Mouse (Mus musculus) neutrophil, adult 5-6 weeks (primary cell): ENCODE results near the gene Imp4. TPM values are rescaled to one million over a fixed set of nuclear protein-coding genes. Genes with fewer than 3 reads are reported as not detected.
"Not testable (repeated sequence)": the region's sequence is repeated elsewhere in the genome, so short reads cannot be mapped to it uniquely, and the experiment has no call there.

Experiments
- ATAC-seq: fragments of 151-379, 151-347 bp; 2 replicates; pipeline ENCODE4 v1.8.0; 2017; ENCODE audit warnings: mild to moderate bottlenecking, moderate TSS enrichment; ENCODE audit not compliant: insufficient number of reproducible peaks, poor library complexity, low FRiP score, severe bottlenecking; ENCODE audit errors: extremely low read depth
- total RNA-seq: library from RNA; stranded (forward); fragments of 200-1000 nt; gene quantifications from 2 replicates; pipeline ENCODE4 v1.2.3, GENCODE M21; 2017

Gene Imp4
- total RNA-seq, result 22.7 and 23.0 TPM in 2 replicates

DNA sequence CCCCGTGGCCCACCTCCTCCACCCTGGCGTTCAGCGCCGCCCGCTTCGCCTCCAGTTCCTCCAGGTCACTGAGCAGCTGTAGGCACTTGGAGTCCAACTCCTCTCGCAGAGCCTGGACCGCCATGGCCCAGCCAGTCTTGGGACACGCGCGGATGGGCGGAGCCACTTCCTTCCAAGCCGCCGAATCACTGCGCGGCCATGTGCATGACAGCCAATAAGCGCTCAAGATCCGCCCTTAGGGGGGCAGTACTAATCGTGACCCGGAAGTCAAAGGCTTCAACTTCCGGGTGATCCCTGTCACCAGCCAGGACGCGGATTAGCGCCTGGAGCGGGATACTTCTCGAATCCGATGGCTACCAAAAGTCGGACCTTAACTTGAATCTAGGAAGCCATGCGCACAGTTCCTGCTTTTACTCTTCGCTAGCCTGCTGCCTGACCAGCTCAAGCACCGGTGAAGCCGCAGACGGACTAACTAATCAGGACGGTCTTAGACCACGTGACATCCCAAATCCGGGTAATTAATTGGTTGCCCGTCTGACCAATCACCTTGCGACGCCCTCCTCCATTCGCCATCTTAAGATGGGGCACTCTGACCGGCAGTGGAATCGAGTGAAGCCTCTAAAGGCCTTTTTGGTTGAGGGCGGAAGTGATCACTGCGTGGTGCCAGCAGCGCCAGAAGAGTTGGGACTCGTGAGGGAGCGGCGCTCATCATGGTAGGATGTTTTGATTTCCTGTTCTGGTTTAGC is at the start of gene Imp4, which contains the start of gene Ccdc115:
TSS of gene Imp4 (plus strand) at position 637 of the 746 bp plus-strand sequence.
TSS of gene Ccdc115 (minus strand) at position 458 of the 746 bp plus-strand sequence.
- peak; percentile 89 for ATAC-seq

DNA sequence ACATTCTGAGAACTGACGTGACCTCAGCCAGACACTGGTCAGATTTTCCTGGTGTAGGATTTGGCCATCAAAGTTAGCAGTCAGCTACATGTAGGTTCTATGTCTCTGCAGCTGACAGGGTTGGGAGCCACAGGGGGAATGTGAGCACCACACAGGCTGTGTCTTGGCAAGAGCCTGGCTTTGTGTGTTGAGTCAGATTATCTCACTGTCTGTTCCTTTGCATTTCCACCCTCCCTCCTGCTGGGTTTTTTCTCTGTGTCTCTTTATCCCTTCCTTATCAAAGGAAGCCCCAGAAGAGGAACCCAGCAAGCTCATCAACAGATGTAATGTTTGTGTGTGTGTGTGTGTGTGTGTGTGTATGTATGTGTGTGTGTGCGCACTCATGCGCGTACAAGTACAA is 43.3 kb upstream of the Imp4 start:
- ATAC-seq, result no peak

DNA sequence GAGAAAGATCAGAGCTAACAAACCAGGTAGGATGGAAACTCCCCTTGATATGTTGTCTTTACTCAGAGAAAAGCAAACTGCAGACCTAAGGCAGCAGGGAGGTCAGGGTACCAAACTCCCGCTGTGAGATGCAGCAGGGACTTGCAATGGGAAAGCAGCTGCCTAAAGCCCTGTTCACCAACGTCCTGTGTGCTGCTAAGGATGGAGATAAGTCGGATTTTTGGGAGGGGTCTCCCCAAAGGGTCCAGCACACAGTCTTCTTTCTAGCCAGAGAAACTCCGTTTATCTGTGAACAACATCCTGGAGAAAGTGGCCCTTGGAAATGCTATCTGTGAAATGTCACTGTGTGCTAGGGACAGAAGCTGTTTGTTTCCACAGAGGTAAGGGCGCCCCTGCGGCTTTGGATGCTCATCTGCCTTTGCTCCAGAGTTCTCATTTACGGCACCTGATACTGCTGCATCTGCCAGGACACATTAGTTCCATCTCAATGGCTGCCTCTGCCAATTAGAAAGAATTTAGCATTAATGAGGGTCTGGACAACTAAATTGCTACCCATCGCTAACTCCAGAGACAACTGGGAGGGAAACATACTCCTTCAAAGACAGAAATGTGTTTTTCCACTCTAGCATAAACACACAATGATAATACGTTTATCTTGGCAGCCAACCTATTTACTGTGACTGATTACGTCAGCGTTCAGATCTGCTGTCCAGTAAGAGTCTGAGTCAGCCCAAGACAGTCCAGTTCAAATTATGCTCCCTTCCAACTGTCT is 40.3 kb upstream of the Imp4 start:
- no peak for ATAC-seq

DNA sequence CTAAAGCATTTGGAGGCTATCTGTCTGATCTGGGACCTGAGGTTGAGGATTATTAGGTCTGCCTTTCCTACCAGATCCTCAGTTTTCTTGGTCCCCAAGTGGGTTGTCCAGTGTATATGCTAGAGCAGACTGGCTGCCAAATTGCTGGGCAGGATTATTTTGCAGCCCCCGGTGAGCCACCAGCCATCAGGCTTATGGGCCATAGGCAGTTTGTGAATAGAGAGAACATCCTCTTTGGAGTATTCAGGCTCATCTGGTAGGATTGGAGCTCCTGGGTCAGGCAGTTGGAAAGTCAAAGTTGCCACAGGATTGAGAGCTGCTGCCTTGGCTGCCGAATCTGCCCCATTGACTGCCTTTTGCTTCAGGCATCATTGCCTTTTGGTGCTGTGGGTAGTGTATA is 11.2 kb upstream of the Imp4 start:
- ATAC-seq, result no peak

DNA sequence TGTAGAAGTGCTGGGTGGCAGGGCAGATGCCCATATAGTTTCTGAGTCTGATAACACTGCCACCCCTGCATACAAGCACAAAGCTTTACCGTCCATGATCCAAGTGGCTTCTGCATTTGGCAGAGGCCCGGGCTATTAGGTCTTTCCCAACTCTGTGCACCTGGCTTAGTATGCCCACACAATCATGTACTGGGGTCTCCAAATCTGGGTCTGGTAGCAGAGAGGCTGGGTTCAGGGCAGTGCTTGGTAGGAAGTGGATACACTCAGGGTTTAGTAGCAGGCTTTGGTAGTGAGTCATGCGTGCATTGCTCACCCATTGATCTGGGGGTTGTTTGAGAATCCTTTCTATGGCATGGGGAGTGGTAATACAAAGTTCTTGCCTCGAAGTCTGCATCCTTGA is 10.4 kb upstream of the Imp4 start:
- ATAC-seq, result no peak

DNA sequence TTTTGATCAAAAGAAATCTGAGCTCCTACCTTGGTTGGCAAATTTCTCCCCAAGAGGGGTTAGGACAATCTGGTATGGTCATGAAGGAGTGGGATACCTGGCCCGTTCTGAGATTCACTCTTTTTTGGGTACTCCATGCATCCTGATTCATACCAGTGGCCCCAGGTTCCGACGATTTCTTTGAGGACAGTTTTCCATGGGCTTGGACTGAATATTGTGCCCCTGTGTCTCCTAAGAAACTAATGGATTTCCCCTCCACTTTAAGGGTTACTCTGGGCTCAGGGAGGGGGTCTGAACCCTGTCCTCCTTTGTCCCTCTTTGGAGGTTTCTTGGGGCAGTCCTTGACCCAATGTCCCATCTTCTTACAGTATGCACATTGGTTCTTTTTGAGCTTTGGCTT is 8.7 kb upstream of the Imp4 start:
- no peak for ATAC-seq

DNA sequence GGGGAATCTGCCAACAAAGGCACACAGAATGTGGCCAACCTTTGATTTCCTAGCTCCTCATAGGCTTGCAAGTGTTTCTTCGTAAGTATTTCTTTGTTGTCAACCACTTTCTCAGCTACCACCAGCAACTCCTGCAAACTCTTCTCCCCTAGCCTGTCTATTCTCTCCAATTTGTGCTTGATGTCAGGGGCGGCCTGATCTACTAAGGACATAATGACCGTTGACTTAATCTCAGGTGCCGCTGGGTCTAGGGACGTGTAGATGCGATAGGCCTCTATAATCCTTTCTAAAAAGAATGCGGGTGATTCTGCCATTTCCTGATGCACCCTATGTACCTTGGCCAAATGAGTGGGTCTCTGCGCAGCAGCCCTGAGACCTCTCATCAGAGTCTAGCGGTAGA is 8.2 kb upstream of the Imp4 start:
- no peak for ATAC-seq

DNA sequence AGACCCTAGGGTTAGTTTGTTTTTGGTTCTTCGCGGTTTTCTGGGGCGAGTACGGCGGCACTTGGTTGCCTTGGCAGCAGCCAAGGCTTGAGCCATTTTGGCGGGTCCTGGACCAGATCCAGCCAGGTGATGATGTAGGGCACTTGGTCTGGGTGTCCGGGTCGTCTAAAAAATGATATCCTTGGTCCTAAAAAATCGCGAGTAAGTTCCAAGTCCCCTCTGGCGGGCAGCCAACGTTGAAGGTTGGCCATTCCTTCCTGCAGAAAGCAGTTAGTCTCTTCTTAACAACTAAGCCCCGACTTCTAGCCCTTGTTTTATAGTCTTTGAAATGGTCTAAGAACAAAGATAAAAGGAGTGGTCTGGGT is 7.3 kb upstream of the Imp4 start:
- no peak for ATAC-seq

DNA sequence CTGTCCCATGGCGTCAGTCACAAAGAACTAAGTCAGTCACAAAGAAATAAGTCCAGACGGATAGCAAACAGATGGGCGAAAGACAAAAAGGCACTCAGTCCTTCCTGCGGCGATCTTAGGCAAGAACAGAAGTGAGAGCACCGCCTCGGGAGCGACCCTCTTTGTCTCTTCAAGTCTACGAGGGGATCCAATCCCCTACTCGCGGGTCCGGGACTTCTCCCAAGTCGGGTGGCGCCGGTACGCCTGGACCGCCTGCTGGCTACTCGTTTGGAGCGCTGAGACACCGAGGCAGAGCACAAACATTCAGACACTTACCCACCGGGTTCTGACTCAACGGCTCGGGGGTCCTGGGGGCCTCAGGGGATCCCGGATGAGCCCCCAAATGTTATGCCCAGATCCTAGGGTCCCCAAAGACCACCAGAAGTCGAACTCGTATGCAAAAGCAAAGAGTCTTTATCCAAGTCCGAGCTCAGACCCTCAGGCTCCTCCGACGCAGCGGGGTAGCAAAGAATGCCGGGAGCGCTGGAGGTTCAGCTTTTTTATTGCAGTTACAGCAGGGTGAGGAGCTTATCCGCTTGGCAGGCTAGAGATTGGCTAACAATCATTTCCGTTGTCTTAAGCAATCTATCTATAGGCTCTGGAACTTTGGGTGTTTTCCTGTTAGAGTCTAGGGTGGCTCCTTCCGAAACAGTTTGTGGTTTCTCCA is 6.7 kb upstream of the Imp4 start:
- peak; percentile 34; the same call in 1 of the 2 replicates for ATAC-seq

DNA sequence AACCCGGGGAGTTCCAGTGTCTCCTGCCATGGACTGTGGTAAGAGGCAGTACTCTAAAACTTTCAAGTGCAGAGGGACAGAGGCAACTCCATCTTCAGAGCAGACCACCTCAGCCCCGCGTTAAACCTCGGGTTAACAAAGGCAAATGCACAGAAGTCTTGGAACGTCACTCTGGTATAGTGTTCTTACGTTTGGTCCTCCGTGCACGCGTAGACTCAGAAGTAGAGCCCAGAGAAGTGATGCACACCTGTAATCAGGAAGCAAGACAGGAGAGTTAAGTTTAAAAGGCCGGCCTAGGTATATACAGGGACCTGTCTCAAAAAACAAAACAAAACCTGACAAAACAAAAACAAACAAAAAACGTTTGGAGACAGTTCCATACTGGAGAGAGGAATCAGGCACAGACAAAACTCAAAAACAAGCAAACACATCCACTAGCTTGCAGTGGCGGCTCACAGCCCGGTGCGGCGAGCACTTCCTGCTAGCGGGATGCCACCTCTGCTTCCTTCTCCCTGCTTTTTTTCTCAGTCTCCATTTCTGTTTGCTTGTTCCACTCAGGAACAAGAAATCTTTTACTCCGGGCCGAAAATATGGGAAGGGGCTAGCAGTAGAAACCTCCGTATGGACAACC is 5.6 kb upstream of the Imp4 start:
- peak; percentile 23; the same call in 1 of the 2 replicates for ATAC-seq

DNA sequence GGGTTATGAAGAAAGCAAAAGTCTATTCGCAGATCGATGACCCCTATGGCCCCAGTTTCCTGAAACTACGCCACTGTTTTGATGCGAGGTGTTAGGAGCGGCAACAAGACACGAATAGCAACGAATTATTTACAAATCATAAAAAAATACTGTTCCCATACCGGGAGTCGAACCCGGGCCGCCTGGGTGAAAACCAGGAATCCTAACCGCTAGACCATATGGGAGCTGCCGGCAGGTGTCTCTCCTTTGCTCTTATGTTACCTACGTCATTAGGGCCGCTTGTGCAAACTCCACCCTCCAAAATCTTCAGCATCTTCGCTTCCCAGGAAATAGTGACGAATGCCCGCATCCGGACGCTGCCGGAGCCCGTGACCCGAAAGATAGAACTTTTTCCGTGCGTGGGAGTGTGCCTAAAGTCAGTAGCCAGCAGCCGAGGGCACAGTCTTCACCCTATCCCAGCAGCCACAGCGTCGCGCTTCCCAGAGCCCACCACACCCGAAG is 4.9 kb upstream of the Imp4 start:
- ATAC-seq, result peak; percentile 11; the same call in 1 of the 2 replicates

DNA sequence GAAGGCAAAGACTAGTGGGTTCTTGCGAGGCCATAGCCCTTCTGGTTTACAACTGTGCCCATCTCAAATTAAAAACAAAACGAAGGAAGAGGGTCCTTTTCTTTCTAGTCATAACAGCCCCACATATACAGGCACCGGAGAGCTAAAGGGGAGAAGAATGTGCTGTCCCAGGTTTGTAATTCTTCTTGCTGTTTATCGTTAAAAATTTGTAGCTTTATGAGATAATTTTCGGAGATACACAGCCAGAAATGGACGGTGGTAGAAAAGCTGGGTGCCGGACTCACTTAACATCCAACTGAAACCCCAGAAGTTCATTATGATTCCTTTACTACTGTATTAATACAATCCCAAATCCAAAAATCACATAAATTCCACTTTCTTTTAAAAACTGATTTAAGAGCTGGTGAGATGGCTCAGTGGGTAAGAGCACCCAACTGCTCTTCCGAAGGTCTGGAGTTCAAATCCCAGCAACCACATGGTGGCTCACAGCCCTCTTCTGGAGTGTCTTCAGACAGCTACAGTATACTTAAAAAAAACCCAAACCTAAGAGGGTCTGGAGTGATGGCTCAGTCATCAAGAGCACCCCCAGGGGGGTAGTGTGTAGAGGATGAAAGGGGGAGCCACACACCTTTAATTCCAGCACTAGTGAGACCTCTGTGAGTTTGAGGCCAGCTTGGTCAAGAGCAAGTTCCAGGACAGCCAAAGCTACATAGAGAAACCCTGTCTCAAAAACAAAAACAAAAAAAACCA is 4.1 kb upstream of the Imp4 start:
- ATAC-seq, result no peak

DNA sequence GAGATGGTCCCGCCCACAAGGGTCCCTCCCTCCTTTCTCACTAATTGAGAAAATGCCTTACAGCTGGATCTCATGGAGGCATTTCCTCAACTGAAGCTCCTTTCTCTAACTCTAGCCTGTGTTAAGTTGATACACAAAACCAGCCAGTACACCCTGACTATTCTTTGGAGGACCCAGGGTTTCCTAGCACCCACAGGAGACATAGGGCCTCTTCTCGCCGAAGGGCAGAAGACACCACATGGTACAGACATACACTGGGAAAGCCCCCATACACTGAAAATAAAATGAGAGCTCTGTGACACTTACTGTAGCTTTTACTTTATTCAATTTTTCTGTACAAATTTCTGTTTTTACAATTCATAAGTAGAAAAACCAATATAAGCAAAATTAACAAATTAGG is 3.3 kb upstream of the Imp4 start:
- ATAC-seq, result no peak

DNA sequence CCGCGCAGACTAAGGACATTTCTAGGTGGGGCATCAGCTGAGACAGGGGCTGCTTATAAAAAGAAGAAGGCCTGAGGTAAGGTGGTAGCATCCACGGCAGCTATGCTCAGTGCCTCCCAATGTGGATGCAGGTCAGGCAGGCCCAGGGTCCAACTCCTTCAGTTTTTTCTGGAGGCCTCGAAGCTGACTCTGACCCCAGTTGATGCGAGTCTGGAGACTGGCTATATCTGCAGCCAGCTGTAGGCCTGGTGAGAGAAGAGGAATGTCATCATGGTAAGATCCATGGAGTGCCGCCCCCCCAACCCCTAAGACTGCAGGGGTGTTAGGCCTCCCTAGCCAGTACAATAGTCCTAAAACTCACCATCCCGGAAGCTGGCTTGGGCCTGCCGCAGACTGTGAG is 2.3 kb upstream of the Imp4 start:
- ATAC-seq, result not testable (repeated sequence)

DNA sequence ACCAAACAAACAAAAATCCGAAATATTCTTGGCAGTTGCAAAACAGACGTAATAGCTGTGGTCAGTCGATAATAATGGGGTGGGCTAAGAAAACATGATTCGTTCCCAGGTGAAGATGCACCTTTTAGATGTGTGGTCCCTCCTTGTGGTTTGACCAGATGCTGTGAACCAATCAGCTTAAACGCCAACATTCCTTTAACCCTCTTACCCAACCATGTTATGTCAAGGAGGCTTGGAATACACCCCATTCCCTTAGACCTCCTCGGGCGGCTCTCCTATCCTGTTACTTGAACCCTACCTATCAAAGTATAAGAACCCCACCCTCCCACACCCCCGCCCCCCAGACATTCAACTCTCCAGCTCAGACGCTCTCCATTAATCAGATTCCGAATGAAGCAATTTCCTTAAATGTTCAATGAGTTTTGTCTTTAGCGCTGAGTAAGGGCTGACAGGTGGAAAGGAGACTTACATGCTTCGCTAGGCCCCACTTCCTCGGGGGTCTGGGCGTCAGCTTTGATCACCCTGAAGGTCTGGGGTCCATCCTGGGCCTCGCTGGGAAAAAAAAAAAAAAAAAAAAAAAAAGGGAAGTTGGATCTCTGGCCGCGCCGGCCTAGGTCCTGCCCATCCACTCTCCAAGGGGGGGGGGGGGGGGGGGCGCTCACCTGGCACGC is 1.1 kb upstream of the Imp4 start:
- no peak for ATAC-seq

DNA sequence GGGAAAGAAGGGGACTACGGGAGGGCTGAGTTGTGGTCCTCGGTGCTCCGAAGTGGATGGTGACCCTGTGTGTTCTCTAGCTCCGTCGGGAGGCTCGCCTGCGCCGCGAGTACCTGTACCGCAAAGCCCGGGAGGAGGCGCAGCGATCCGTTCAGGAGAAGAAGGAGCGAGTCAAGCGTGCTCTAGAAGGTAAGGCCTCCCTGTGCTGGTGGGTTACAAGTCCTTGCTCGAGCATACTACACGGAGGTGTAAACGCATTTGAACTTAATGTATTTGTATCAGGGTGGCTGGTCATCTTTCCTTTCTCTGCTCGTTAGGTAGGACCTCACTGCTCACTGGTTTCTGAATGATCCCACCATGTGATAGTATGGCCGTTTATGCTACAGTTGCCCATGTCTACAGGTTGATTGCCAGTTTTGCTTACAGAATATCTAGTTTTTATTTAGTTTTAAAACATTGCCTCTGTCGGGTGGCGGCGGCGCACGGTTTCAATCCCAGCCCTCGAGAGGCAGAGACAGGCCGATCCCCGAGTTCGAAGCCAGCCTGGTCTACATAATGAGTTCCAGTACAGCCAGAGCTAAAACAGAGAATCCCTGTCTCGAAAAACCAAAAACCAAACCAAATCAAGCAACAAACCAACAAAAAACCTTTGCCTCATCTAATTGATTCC is 445 bp downstream of the Imp4 start:
- no peak for ATAC-seq

DNA sequence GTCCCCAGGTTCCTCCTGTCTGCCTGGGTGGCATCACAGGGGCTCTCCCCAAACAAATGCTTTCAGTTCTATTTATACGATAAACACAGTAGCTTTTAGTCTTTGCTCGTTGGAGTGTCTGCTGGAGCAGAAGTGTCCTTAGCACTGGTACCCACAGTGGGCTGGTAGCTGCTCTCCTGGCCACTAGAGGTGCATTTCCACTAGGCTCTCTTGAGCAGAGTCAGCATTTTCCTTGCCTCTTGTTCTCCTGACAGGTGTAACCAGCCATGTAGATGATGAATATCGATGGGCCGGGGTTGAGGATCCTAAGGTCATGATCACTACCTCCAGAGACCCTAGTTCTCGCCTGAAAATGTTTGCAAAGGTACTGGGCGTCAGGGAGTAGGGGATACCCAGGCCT is 3.5 kb downstream of the Imp4 start:
- ATAC-seq, result no peak
